Mouse (Mus musculus): ENCODE results near the gene Cenpv. TPM values are rescaled to one million over a fixed set of nuclear protein-coding genes. Genes with fewer than 3 reads are reported as not detected.

Gene Cenpv
- 1 to 10 TPM; 4.3 to 6.5 TPM for polyA plus RNA-seq (2017; shearing (Covaris generic))

DNA sequence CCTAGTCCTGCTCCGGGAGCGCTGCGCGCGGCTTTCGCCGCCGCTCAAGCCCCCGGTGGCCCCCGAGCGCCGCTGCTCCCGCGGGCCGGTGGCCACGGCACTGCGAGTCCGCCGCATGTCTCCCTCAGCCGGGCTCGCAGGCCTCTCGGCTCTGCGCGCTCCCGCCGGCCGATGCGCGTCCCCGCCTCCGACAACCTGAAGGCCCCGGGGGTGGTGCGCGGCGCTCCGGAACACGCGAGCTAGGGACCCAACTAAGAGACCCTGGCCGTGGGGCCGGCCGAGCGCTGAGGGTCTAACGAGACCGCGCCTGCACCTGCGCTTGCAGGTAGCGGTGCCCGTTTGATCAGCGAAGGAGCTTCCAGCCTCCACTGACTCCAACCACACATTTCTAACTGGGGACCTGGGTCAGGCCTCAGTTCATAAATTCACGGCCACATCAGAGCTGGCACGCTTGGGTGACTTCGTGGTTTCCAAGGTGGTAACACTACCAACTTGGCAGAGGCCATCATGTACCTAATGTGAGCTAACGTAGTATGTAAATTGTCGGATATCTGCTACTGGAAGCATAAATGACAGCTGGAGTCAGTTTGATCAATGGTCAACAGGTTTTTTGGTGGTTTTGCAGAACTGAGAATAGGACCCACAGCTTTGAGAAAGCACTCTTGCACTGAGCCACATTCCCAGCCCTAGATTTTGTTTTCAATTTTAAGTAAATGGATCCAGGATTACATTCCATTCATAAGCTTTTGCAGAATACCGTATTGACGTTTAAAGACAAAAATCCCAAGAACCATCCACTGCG lies at the start of gene Cenpv:
Gene Cenpv, minus strand, starts transcription at position 173 of the 802 bp plus-strand sequence.

GRCm38 (mm10) chr11:62573959-62574702 lies 35.1 kb upstream of the Cenpv start, which contains the start of gene Trpv2:
Trpv2 (plus strand) TSS chr11:62574486.

GRCm38 (mm10) chr11:62550727-62551225 lies 11.7 kb upstream of the Cenpv start, which contains the start of gene Ubb:
Ubb (plus strand) TSS chr11:62551171.

Other genes with a start within 250 kb of the Cenpv start
- 10 to 100 TPM in 1 of 2 experiments, 1 to 10 TPM in 1; 10.0 to 12.2 TPM for gene Pigl, start 80.8 kb downstream of the Cenpv start, polyA plus RNA-seq (2017; shearing (Covaris generic))
- gene Ncor1, start 80.7 kb downstream of the Cenpv start, polyA plus RNA-seq (2017; shearing (Covaris generic)): 100 to 1,000 TPM; 385 to 398 TPM
- 1,000 to 10,000 TPM; 2,634 to 2,908 TPM for gene Ubb, start 11.9 kb upstream of the Cenpv start, polyA plus RNA-seq (2017; shearing (Covaris generic))
- 100 to 1,000 TPM in 1 of 2 experiments, 10 to 100 TPM in 1; 97.7 to 131 TPM for gene Trpv2, start 35.2 kb upstream of the Cenpv start, polyA plus RNA-seq (2017; shearing (Covaris generic))
- 1 to 10 TPM; 3.0 to 6.0 TPM for gene Lrrc75a, start 109.3 kb upstream of the Cenpv start, polyA plus RNA-seq (2017; shearing (Covaris generic))
- 10 to 100 TPM; 41.8 to 45.4 TPM for gene Mmgt2, start 109.4 kb upstream of the Cenpv start, polyA plus RNA-seq (2017; shearing (Covaris generic))
- gene Zfp287, start 192.6 kb upstream of the Cenpv start, polyA plus RNA-seq (2017; shearing (Covaris generic)): 10 to 100 TPM; 29.7 to 40.9 TPM
- gene Gm10428, start 213.8 kb upstream of the Cenpv start, polyA plus RNA-seq (2017; shearing (Covaris generic)): not detected